Mouse (Mus musculus) ES-Bruce4 (cell line): ENCODE measurements around the gene Gm49322. TPM values are rescaled to one million over a fixed set of nuclear protein-coding genes. Genes with fewer than 3 reads are reported as not detected.

ENCODE experiments used
- H3K27ac ChIP-seq: 2 replicates; pipeline ENCODE4 v1.5.1; 2012; ENCODE audit warnings: low read length, inconsistent platforms; ENCODE audit not compliant: insufficient read depth
- H3K27me3 ChIP-seq: 2 replicates; pipeline ENCODE4 v1.6.1; 2012; ENCODE audit warnings: mild to moderate bottlenecking, low read length, inconsistent platforms; ENCODE audit not compliant: control insufficient read depth, poor library complexity, insufficient read depth, severe bottlenecking
- H3K36me3 ChIP-seq: 2 replicates; pipeline ENCODE4 v1.6.1; 2012; ENCODE audit warnings: inconsistent platforms, mild to moderate bottlenecking, low read length, moderate library complexity; ENCODE audit not compliant: control insufficient read depth, poor library complexity, insufficient read depth, severe bottlenecking
- H3K4me1 ChIP-seq: one replicate; pipeline ENCODE4 v1.8.1; 2011; ENCODE audit warnings: low read length; ENCODE audit not compliant: control insufficient read depth, insufficient read depth
- H3K4me3 ChIP-seq: 2 replicates; pipeline ENCODE4 v1.5.1; 2011; ENCODE audit warnings: low read depth, mild to moderate bottlenecking, low read length
- H3K9ac ChIP-seq: 2 replicates; pipeline ENCODE4 v1.6.1; 2012; ENCODE audit warnings: low read depth, mild to moderate bottlenecking, inconsistent platforms; ENCODE audit not compliant: poor library complexity, severe bottlenecking
- H3K9me3 ChIP-seq: replicated peaks from 2 replicates; pipeline ENCODE4 v1.6.1; 2012; ENCODE audit warnings: mild to moderate bottlenecking, low read length, inconsistent platforms; ENCODE audit not compliant: control insufficient read depth, poor library complexity, insufficient read depth, severe bottlenecking
- CTCF ChIP-seq: IDR thresholded peaks from one replicate; pipeline ENCODE4 v1.8.1; 2011; ENCODE audit warnings: low read depth, low read length
- EP300 ChIP-seq: IDR thresholded peaks from 2 replicates; pipeline ENCODE4 v1.6.1; 2011; ENCODE audit warnings: low read depth, low read length; ENCODE audit not compliant: insufficient read depth
- POLR2A ChIP-seq: IDR thresholded peaks from one replicate; pipeline ENCODE4 v1.8.1; 2011; ENCODE audit warnings: low read length; ENCODE audit not compliant: insufficient read depth
- polyA plus RNA-seq: library from polyadenylated mRNA; stranded (reverse); fragments of >200 nt; gene quantifications from 2 replicates; pipeline ENCODE4 v1.2.4, GENCODE M21; 2011; ENCODE audit warnings: low read depth; ENCODE audit not compliant: missing spikeins, insufficient read depth, insufficient read length

Gm49322 gene
- polyA plus RNA-seq, 1 experiment = 2.4 TPM

DNA sequence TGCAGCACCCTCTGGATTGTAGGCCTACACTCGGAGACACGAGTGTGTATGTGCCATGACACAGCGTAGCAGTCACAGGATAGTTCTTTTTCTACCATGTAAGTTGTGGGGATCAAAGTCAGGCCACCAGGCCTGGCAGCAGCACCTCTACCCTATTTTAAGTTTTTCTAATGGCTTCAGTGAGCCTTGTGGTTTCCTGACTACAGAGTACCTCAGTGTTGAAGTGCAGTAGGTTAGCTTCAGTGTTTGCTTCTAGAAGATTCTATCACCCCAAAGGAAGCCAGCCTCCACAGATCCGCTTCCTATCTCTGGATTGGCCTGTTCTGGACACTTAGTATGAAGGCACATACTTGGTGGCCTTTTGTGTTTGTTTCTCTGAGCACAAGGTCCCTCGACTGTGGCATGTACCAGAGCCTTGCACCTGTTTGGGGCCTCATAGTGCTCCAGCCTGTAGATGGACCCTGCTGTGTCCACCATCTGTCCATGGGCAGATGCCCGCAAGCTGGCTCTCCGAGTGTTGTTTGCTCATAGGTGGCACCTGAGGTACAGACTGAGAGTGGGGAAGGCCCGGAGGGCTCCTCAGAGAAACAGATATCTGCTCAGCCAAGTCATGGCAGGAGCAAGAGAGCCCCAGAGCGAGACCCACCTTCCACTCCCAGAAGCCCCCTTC is 4.4 kb downstream of the Gm49322 start:
- Histone ChIP-seq H3K27ac (no peak overlapping the region), H3K9me3 (no peaks in the 10 kb centered on the region), H3K36me3 (peaks cover 8% of the 10 kb centered on the region; the same call in 1 of the 2 replicates), H3K4me3 (no peak overlapping the region), H3K9ac (no peak overlapping the region), H3K4me1 (peaks cover 2% of the 10 kb centered on the region), H3K27me3 (no peaks in the 10 kb centered on the region)
- no peak for TF ChIP-seq POLR2A
- no peak for TF ChIP-seq CTCF
- TF ChIP-seq EP300 = no peak

DNA sequence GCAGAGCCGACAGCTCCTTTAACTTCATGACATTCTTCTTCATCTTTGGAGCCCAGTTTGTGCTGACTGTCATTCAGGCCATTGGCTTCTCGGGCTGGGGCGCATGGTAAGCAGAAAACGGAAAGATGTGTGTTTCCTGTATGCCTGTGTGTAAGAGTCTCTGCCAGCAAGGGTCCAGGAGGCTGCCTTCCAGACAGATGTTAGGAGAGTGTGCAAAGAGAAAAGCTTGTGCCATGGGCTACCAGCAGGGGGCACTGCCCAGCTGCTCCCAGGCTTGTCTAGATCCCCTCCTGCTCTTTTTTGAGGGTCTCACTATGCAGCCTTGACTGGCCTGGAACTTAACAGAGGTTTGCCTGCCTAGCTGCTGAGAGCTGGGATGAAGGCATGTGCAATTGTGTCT is 5.2 kb downstream of the Gm49322 start:
- Histone ChIP-seq H3K4me1 (no peaks in the 10 kb centered on the region), H3K27me3 (no peaks in the 10 kb centered on the region), H3K9ac (no peak overlapping the region), H3K27ac (no peak overlapping the region), H3K36me3 (peaks cover 11% of the 10 kb centered on the region; the same call in 1 of the 2 replicates), H3K4me3 (no peak overlapping the region), H3K9me3 (no peaks in the 10 kb centered on the region)
- TF ChIP-seq EP300 (no peak), POLR2A (no peak)

DNA sequence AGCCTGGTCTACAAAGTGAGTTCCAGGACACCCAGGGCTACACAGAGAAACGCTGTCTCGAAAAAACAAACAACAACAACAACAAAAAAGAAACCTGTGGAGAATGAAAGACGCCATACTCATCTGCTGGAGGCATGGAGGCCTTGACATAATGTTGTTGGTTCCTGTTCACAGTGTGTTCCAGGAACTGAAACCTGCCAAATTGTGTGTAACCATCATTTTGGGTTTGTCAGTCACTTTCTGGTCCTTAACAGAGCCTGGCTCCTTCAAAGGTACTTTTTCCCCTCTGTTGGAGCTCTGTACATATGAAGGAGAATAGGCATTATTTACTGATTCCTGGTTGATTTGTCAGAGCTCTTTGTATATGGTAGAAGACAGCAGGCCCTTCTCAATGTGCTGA is 6.1 kb downstream of the Gm49322 start:
- no peaks in the 10 kb centered on the region for H3K4me1 ChIP-seq
- no peaks in the 10 kb centered on the region for H3K27me3 ChIP-seq
- H3K27ac ChIP-seq = no peak overlapping the region
- no peak overlapping the region for H3K9ac ChIP-seq
- peaks cover 11% of the 10 kb centered on the region; the same call in 1 of the 2 replicates for H3K36me3 ChIP-seq
- no peak overlapping the region for H3K4me3 ChIP-seq
- TF ChIP-seq CTCF = no peak
- no peak for TF ChIP-seq EP300
- no peak for TF ChIP-seq POLR2A
- no peaks in the 10 kb centered on the region for H3K9me3 ChIP-seq

DNA sequence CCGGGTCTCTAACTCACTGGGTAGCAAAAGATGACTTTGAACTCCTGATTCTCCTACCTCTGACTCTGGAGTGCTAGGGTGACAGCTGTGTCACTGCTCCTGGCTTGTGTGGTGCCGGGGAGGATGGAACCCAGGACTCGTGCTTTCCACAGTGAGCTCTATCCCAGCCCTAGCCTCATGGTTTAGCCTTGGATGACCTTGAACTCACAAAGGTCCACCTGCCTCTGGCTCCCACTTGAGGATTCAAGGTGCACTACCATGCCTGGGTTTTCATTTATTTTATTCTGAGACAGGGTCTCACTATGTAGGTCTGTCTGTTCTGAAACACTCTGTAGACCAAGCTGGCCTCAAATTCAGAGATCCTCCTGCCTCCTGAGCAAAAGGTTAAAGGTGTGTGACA is 8.0 kb downstream of the Gm49322 start:
- Histone ChIP-seq H3K36me3 (peaks cover 11% of the 10 kb centered on the region; the same call in 1 of the 2 replicates), H3K4me3 (no peak overlapping the region), H3K4me1 (no peaks in the 10 kb centered on the region), H3K27ac (no peak overlapping the region), H3K9ac (no peak overlapping the region), H3K9me3 (no peaks in the 10 kb centered on the region), H3K27me3 (no peaks in the 10 kb centered on the region)
- TF ChIP-seq EP300 = no peak
- TF ChIP-seq POLR2A = no peak
- TF ChIP-seq CTCF = no peak

DNA sequence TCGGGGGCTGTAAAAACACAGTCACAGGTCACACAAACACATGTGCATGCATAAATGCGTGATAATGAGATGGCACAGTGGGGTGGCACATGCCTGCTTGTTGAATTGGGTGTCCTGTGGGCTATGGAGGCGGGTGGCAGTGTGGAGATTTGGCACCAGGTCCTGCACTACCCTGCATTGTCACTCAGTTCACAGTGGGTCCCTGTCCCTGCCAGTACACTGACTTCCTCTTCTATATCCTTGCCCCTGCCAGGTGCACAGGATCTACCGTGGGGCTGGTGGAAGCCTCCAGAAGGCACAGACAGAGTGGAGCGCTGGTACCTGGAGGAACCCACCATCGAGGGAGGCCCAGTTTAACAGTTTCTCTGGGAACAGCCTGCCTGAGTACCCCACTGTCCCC is 8.5 kb downstream of the Gm49322 start:
- no peaks in the 10 kb centered on the region for H3K4me1 ChIP-seq
- no peaks in the 10 kb centered on the region for H3K9me3 ChIP-seq
- TF ChIP-seq POLR2A = no peak
- no peak for TF ChIP-seq EP300
- TF ChIP-seq CTCF = no peak
- H3K4me3 ChIP-seq = no peak overlapping the region
- H3K36me3 ChIP-seq = peaks cover 11% of the 10 kb centered on the region; the same call in 1 of the 2 replicates
- H3K27me3 ChIP-seq = no peaks in the 10 kb centered on the region
- no peak overlapping the region for H3K9ac ChIP-seq
- H3K27ac ChIP-seq = no peak overlapping the region

DNA sequence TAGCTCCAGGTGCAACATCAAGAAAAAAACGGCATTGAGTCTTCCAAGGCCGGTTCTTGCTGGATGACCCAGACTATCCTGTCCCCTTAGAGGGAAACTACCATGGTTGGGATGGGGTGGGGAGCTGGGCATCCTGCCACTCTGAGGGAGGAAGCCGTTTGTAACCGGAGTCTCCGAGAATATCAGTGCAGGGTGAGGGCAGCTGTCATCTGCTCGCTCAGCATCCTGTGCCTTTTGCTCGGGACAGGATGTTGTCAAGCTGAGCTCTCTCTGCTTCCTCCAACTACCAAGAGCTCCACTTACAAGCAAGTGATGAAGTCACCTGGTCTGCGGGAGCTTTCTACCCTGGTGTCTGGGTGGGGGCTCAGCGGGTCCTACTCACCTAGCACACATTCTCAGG is 12.4 kb downstream of the Gm49322 start:
- Histone ChIP-seq H3K36me3 (peaks cover 6% of the 10 kb centered on the region; the same call in 1 of the 2 replicates), H3K27ac (no peak overlapping the region), H3K27me3 (no peaks in the 10 kb centered on the region), H3K9ac (no peak overlapping the region), H3K9me3 (no peaks in the 10 kb centered on the region), H3K4me1 (no peaks in the 10 kb centered on the region), H3K4me3 (no peak overlapping the region)
- TF ChIP-seq CTCF = no peak
